Mouse (Mus musculus) CH12.LX (cell line): ENCODE data around the gene Dbndd2. TPM values are rescaled to one million over a fixed set of nuclear protein-coding genes. Genes with fewer than 3 reads are reported as not detected.

Experiments
- DNase-seq: peaks from one replicate; pipeline ENCODE4 v3.0.0-alpha.2; 2013; ENCODE audit errors: extremely low read depth
- H3K27ac ChIP-seq: 2 replicates; pipeline ENCODE4 v1.5.1; 2012; ENCODE audit warnings: low read depth, mild to moderate bottlenecking, control low read depth, moderate library complexity; ENCODE audit not compliant: insufficient read depth
- H3K27me3 ChIP-seq: replicated peaks from 2 replicates; pipeline ENCODE3; 2012; ENCODE audit warnings: inconsistent platforms
- H3K36me3 ChIP-seq, 2 experiments: replicated peaks in 1 of 2; 2 replicates each; pipeline versions ENCODE3 to v1.6.1; 2012; ENCODE audit warnings: inconsistent platforms in 1 of 2, low read length in 1 of 2, mild to moderate bottlenecking in 1 of 2, mixed read lengths in 1 of 2, moderate library complexity in 1 of 2; ENCODE audit not compliant: control insufficient read depth in 1 of 2, insufficient read depth in 1 of 2
- H3K4me1 ChIP-seq, 2 experiments: 2 replicates each; pipeline ENCODE4 v1.6.1; 2012; ENCODE audit warnings: inconsistent platforms in 1 of 2, moderate library complexity in 1 of 2; ENCODE audit not compliant: insufficient read depth in 2 of 2, control insufficient read depth in 1 of 2
- H3K4me2 ChIP-seq: 2 replicates; pipeline ENCODE4 v1.6.1; 2012; ENCODE audit warnings: low read depth, mild to moderate bottlenecking, control low read depth; ENCODE audit not compliant: poor library complexity, insufficient read depth, severe bottlenecking
- H3K4me3 ChIP-seq, 3 experiments: fragments of 150-350 bp in 1 of 3; sonication (generic) in 1 of 3; replicated peaks in 1 of 3; 2 replicates each; pipeline versions ENCODE3 to v1.5.1; 2011 to 2012; ENCODE audit warnings: low read depth in 2 of 3, low read length in 2 of 3, mild to moderate bottlenecking in 2 of 3, moderate library complexity in 2 of 3, control low read depth in 1 of 3, improper control_type of control experiment in 1 of 3, inconsistent platforms in 1 of 3, mixed read lengths in 1 of 3; ENCODE audit not compliant: poor library complexity in 1 of 3
- H3K79me2 ChIP-seq: replicated peaks from 2 replicates; pipeline ENCODE4 v1.6.1; 2012; ENCODE audit warnings: mild to moderate bottlenecking, moderate library complexity; ENCODE audit not compliant: control insufficient read depth, poor library complexity, insufficient read depth, severe bottlenecking; ENCODE audit errors: extremely low read depth
- H3K9ac ChIP-seq: 2 replicates; pipeline ENCODE4 v1.6.1; 2012; ENCODE audit warnings: low read depth, mild to moderate bottlenecking, control low read depth, moderate library complexity; ENCODE audit not compliant: insufficient read depth
- H3K9me3 ChIP-seq: replicated peaks from 2 replicates; pipeline ENCODE3; 2012; ENCODE audit warnings: low read length, inconsistent platforms, mixed read lengths
- BHLHE40 ChIP-seq: IDR thresholded peaks from 2 replicates; pipeline ENCODE4 v1.6.1; 2011; ENCODE audit warnings: mild to moderate bottlenecking, low read depth, low read length, improper control_type of control experiment
- CHD1 ChIP-seq: IDR thresholded peaks from 2 replicates; pipeline ENCODE4 v1.6.1; 2012; ENCODE audit warnings: low read depth, low read length, improper control_type of control experiment, inconsistent platforms
- CTCF ChIP-seq, 2 experiments: IDR thresholded peaks in 1 of 2; conservative IDR thresholded peaks in 1 of 2; 2 replicates each; pipeline ENCODE4 v1.5.1; 2011 to 2012; ENCODE audit warnings: low read depth in 2 of 2, low read length in 2 of 2, improper control_type of control experiment in 1 of 2, inconsistent platforms in 1 of 2, mild to moderate bottlenecking in 1 of 2, moderate library complexity in 1 of 2
- E2F4 ChIP-seq: IDR thresholded peaks from 2 replicates; pipeline ENCODE4 v1.6.1; 2011; ENCODE audit warnings: low read depth, low read length, improper control_type of control experiment; ENCODE audit not compliant: insufficient replicate concordance
- ELF1 ChIP-seq: IDR thresholded peaks from 2 replicates; pipeline ENCODE4 v1.6.1; 2014; ENCODE audit warnings: low read depth, mild to moderate bottlenecking, inconsistent platforms, low read length, improper control_type of control experiment
- EP300 ChIP-seq: IDR thresholded peaks from 2 replicates; pipeline ENCODE4 v1.6.1; 2011; ENCODE audit warnings: low read length, improper control_type of control experiment
- IRF4 ChIP-seq: IDR thresholded peaks from 2 replicates; pipeline ENCODE4 v1.6.1; 2014; ENCODE audit warnings: low read depth, mild to moderate bottlenecking, inconsistent platforms, low read length, improper control_type of control experiment
- JUND ChIP-seq: conservative IDR thresholded peaks from 2 replicates; pipeline ENCODE4 v1.6.1; 2011; ENCODE audit warnings: low read depth, low read length, improper control_type of control experiment
- KAT2A ChIP-seq: IDR thresholded peaks from 2 replicates; pipeline ENCODE4 v1.6.1; 2012; ENCODE audit warnings: low read length, improper control_type of control experiment, inconsistent platforms; ENCODE audit not compliant: insufficient replicate concordance
- MAZ ChIP-seq: IDR thresholded peaks from 2 replicates; pipeline ENCODE4 v1.6.1; 2012; ENCODE audit warnings: low read depth, mild to moderate bottlenecking, inconsistent platforms, low read length, improper control_type of control experiment, moderate library complexity
- MEF2A ChIP-seq: IDR thresholded peaks from 2 replicates; pipeline ENCODE4 v1.6.1; 2014; ENCODE audit warnings: low read depth, mild to moderate bottlenecking, inconsistent platforms, low read length, improper control_type of control experiment, borderline replicate concordance
- MXI1 ChIP-seq: IDR thresholded peaks from 2 replicates; pipeline ENCODE4 v1.6.1; 2011; ENCODE audit warnings: mild to moderate bottlenecking, low read depth, low read length, improper control_type of control experiment
- MYC ChIP-seq: IDR thresholded peaks from 2 replicates; pipeline ENCODE4 v1.6.1; 2011; ENCODE audit warnings: low read depth, mild to moderate bottlenecking, improper control_type of control experiment, low read length
- NELFE ChIP-seq: IDR thresholded peaks from 2 replicates; pipeline ENCODE4 v1.6.1; 2011; ENCODE audit warnings: low read depth, low read length, improper control_type of control experiment
- POLR2A ChIP-seq: IDR thresholded peaks from 2 replicates; pipeline ENCODE4 v1.6.1; 2011; ENCODE audit warnings: low read depth, mild to moderate bottlenecking, improper control_type of control experiment, low read length
- POLR2AphosphoS2 ChIP-seq: IDR thresholded peaks from 2 replicates; pipeline ENCODE4 v1.6.1; 2011; ENCODE audit warnings: low read depth, low read length, improper control_type of control experiment
- RAD21 ChIP-seq: IDR thresholded peaks from 2 replicates; pipeline ENCODE4 v1.6.1; 2011; ENCODE audit warnings: low read depth, mild to moderate bottlenecking, low read length, improper control_type of control experiment, moderate library complexity
- SMC3 ChIP-seq: IDR thresholded peaks from 2 replicates; pipeline ENCODE4 v1.6.1; 2011; ENCODE audit warnings: low read depth, low read length, improper control_type of control experiment
- TCF12 ChIP-seq: IDR thresholded peaks from 2 replicates; pipeline ENCODE4 v1.6.1; 2014; ENCODE audit warnings: low read depth, mild to moderate bottlenecking, inconsistent platforms, low read length, improper control_type of control experiment
- UBTF ChIP-seq: IDR thresholded peaks from 2 replicates; pipeline ENCODE4 v1.6.1; 2012; ENCODE audit warnings: low read depth, mild to moderate bottlenecking, inconsistent platforms, low read length, improper control_type of control experiment, moderate library complexity
- USF1 ChIP-seq: IDR thresholded peaks from 2 replicates; pipeline ENCODE4 v1.6.1; 2014; ENCODE audit warnings: low read depth, mild to moderate bottlenecking, inconsistent platforms, low read length, improper control_type of control experiment
- ZKSCAN1 ChIP-seq: IDR thresholded peaks from 2 replicates; pipeline ENCODE4 v1.6.1; 2012; ENCODE audit warnings: low read depth, inconsistent platforms, low read length, improper control_type of control experiment, borderline replicate concordance
- ZMIZ1 ChIP-seq: IDR thresholded peaks from 2 replicates; pipeline ENCODE4 v1.6.1; 2012; ENCODE audit warnings: low read depth, mild to moderate bottlenecking, inconsistent platforms, low read length, improper control_type of control experiment
- dilution Hi-C: fragments of 300-500 bp; cut with MboI; formaldehyde crosslinking; loops from 2 replicates; pipeline ENCODE4 v1.14.3; 2020; ENCODE audit warnings: low sequenced_read_pairs; ENCODE audit not compliant: extremely low pct_unique_long_range_greater_than_20kb, extremely low pct_ligation_motif_present
- in situ Hi-C: fragments of 300-500 bp; cut with MboI; formaldehyde crosslinking; loops from 3 replicates; pipeline ENCODE4 v1.14.3; 2019; ENCODE audit warnings: low sequenced_read_pairs, low pct_ligation_motif_present, low pct_unique_long_range_greater_than_20kb, mixed read lengths
- polyA plus RNA-seq: library from polyadenylated mRNA; unstranded; fragments of >175 nt; gene quantifications from 2 replicates; pipeline ENCODE4 v1.2.1, GENCODE M21; 2012; ENCODE audit warnings: low read depth; ENCODE audit not compliant: insufficient read length
- total RNA-seq, 2 experiments: library from RNA; depleted of rRNA; stranded (reverse); fragments of 300-350 nt in 1 of 2; fragments of >200 nt in 1 of 2; gene quantifications; 2 replicates each; pipeline ENCODE4 v1.2.3; 2012 to 2014

Dbndd2 gene
- total and polyA plus RNA-seq, 3 experiments = 0.53 to 5.7 TPM; not detected in 1

- peak overlapping the region in 2 of 3 experiments; percentile 44 to 76 for H3K4me3 ChIP-seq
- no peak for DNase-seq
- peaks cover 4 to 14% of the 10 kb centered on the region in 2 experiments for H3K36me3 ChIP-seq
- dilution Hi-C loops = no loop called here
- peaks cover 7% of the 10 kb centered on the region for H3K27me3 ChIP-seq
- peak overlapping the region; percentile 52 for H3K4me2 ChIP-seq
- in situ Hi-C loops = no loop called here
- peaks cover 3% of the 10 kb centered on the region for H3K9me3 ChIP-seq
- TF ChIP-seq E2F4 = no peak
- TF ChIP-seq ELF1 = no peak
- peak; percentile 49; the same call in 1 of the 2 replicates for TF ChIP-seq MEF2A
- H3K27ac ChIP-seq = no peak overlapping the region
- H3K9ac ChIP-seq = no peak overlapping the region
- H3K4me1 ChIP-seq = peaks cover 0 to 10% of the 10 kb centered on the region in 2 experiments; a peak in 3 of 4 replicates
- no peaks in the 10 kb centered on the region for H3K79me2 ChIP-seq
Measured at GRCm38 (mm10) chr2:164487115-164487527, 1.2 kb downstream of the Dbndd2 start.

DNA sequence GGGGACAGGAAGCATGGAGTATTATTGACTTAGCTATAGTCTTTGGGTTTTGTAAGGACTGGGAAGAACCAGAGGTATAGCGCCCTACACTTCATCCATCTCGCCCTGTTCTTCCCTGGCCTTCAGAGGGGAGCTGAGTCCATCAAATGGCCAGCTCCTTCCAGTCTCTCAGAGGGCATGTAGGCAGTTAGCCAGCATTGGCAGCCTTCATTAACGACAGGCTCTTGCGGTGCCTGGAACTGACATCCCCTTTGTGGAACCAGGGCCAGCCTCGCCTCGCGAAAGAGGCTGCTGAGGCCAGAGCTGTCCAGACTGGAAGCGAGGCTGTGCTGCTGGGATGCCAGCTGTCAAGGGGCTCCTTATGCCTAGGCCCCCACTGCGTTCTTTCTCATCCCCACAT lies 1.9 kb downstream of the Dbndd2 start:
- Histone ChIP-seq H3K79me2 (no peaks in the 10 kb centered on the region), H3K4me2 (no peak overlapping the region), H3K36me3 (peaks cover 4 to 14% of the 10 kb centered on the region in 2 experiments), H3K9ac (no peak overlapping the region), H3K4me3 (no peak overlapping the region), H3K27ac (no peak overlapping the region), H3K9me3 (peaks cover 3% of the 10 kb centered on the region), H3K27me3 (peaks cover 7% of the 10 kb centered on the region), H3K4me1 (peaks cover 7 to 10% of the 10 kb centered on the region in 2 experiments)
- dilution Hi-C loops (no loop called here), in situ Hi-C loops (no loop called here)
- no peak for TF ChIP-seq MXI1
- TF ChIP-seq POLR2AphosphoS2 = no peak
- no peak for TF ChIP-seq CTCF (conservative IDR thresholded peaks at IDR 0.05 in 1 of 2, IDR thresholded peaks at IDR 0.05 in 1 of 2; ENCODE audit: low read depth in 2 of 2, low read length in 2 of 2)
- TF ChIP-seq JUND = no peak
- TF ChIP-seq BHLHE40 = no peak
- TF ChIP-seq UBTF = no peak
- TF ChIP-seq NELFE = no peak
- no peak for TF ChIP-seq CHD1
- TF ChIP-seq TCF12 = no peak
- no peak for TF ChIP-seq SMC3
- no peak for TF ChIP-seq ZMIZ1
- TF ChIP-seq MAZ = no peak
- TF ChIP-seq USF1 = no peak
- TF ChIP-seq MYC = no peak
- TF ChIP-seq ZKSCAN1 = no peak
- no peak for TF ChIP-seq EP300
- no peak for TF ChIP-seq RAD21
- no peak for TF ChIP-seq POLR2A
- no peak for TF ChIP-seq IRF4
- no peak for TF ChIP-seq KAT2A
- DNase-seq = no peak
